Mouse (Mus musculus): ENCODE results near the gene Smarca2.

DNA sequence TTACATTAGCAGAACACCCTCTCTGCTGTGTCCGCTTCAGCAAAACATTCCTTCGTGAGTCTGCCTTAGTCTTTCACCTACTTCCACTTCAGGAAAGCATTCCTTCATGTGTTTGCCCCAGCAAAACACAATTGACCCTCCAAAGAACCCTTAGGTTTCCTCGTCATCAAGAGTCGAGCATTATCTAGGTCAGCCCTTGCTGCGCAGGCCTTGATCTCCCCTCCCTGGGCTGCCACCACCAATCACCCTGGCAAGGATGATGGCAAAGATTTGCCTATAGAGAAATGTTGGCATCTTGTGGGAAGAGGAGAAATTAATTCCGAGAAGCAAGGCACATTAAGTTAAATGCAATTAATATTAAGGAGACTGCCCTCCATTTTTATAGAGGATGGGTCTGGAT lies 163.1 kb downstream of the Smarca2 start:
- TF ChIP-seq CTCF (IDR thresholded peaks at IDR 0.05; ENCODE audit: low read depth, low read length) = no peak
- no peak for TF ChIP-seq GATA1 (IDR thresholded peaks at IDR 0.05; ENCODE audit: borderline replicate concordance, low read length)
- TF ChIP-seq GATA2 (IDR thresholded peaks at IDR 0.05; ENCODE audit: borderline replicate concordance, low read depth, low read length) = no peak

All from G1E (cell line).